In genomic region chr14:34445348-34445747, GRCm38 (mm10) we compare ENCODE assay signal across 17 mouse cellular contexts.
"Had no signal": no experiment of that assay in that cellular context is flagged by ENCODE, and none has a peak within 500 bp of the region (broad histone marks: within the 10 kb centered on the region; RNA-seq: fewer than 3 reads in every experiment).

No protein-coding gene starts in this region.

- H3K9ac ChIP-seq: limb, embryonic 13.5 days; liver, embryonic 14.5 days; liver, postnatal 0 days; lung, embryonic 14.5 days; midbrain, embryonic 13.5 days had no signal

- H3K27ac ChIP-seq: kidney, postnatal 0 days; liver, embryonic 14.5 days; macrophage; midbrain, embryonic 13.5 days had no signal

- H3K4me3 ChIP-seq: limb, embryonic 13.5 days; midbrain, embryonic 13.5 days had no signal

- ATAC-seq: liver, postnatal 0 days; lung, postnatal 0 days; midbrain, embryonic 13.5 days; midbrain, embryonic 16.5 days had no signal

- H3K9me3 ChIP-seq: limb, embryonic 13.5 days; midbrain, embryonic 13.5 days had no signal

- H3K27me3 ChIP-seq: limb, embryonic 13.5 days; midbrain, embryonic 13.5 days had no signal

- H3K4me2 ChIP-seq: limb, embryonic 13.5 days; liver, embryonic 11.5 days; lung, embryonic 14.5 days; midbrain, embryonic 13.5 days had no signal

- DNase-seq: kidney, adult 18-20 months; kidney, postnatal 25 days; left cerebral cortex, postnatal 4 days; liver, postnatal 0 days; lung, embryonic 14.5 days; right cerebral cortex, postnatal 14 days; right cerebral cortex, postnatal 4 days; thymus, adult 18-20 months; thymus, postnatal 36 days had no signal
